8 mouse cellular contexts compared by ENCODE assay signal in the genomic region with DNA sequence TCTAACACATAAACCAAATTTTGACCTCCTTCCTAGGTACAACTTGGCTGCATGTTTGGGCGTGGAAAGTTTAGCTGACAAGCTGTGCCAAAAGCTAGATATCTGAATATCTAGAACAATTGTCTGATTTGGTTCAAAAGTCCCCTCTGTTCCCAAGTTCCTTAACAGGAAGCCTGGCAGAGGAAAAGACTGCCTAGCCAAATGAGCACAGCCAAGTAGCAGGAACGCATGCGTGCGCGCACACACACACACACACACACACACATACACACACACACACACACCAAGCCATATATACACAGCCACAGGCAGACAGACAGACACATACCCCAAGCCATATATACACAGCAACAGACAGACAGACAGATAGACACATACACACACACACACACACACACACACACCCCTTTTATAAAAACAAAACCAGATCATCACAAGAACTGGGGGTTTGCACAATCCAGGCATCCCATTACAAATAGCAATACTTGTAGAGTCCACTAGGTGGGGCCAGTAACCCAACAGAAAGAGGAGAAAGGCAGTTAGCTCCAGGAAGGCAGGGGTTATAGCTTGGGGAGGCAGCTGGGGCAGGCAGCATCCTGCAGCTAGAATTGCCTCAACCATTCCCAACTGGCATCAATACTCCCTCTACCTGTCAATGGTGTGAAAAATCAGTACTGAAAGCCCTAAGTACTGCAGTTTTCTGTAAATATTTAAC.
A peak's percentile ranks its signal among the peaks of the same experiment; 100 is the strongest.
DNase-seq lines count a peak whose midpoint lies in the region; ATAC-seq and TF ChIP-seq lines count a peak whose summit lies in the region.

No protein-coding gene starts in this region.

- no peak overlapping the region for H3K4me3 ChIP-seq in intestine, embryonic 14.5 days (ENCODE audit: low read depth, low read length)
- no peak overlapping the region for H3K4me3 ChIP-seq in intestine, embryonic 16.5 days (ENCODE audit: low read length)
- H3K4me3 ChIP-seq in CH12.LX (replicated peaks in 1 of 3; ENCODE audit: low read depth in 2 of 3, low read length in 2 of 3, poor library complexity in 1 of 3), result no peak overlapping the region
- no peak overlapping the region for H3K4me3 ChIP-seq in midbrain, embryonic 11.5 days (ENCODE audit: low read depth, low read length)

- peaks cover 8% of the 10 kb centered on the region for H3K4me1 ChIP-seq in intestine, embryonic 14.5 days (replicated peaks; ENCODE audit: control insufficient read depth, insufficient read depth, low read length)
- peaks cover 2% of the 10 kb centered on the region; the same call in 1 of the 2 replicates for H3K4me1 ChIP-seq in intestine, embryonic 16.5 days (ENCODE audit: control insufficient read depth, insufficient read depth, low read length)
- peaks cover 6 to 52% of the 10 kb centered on the region in 2 experiments; a peak in 3 of 4 replicates for H3K4me1 ChIP-seq in CH12.LX (ENCODE audit: control insufficient read depth in 1 of 2, insufficient read depth in 2 of 2)
- peaks cover 14% of the 10 kb centered on the region; the same call in 1 of the 2 replicates for H3K4me1 ChIP-seq in midbrain, embryonic 11.5 days (ENCODE audit: control insufficient read depth, insufficient read depth, low read length)

- TF ChIP-seq POLR2A in CH12.LX (IDR thresholded peaks at IDR 0.05; ENCODE audit: low read depth, low read length), result no peak

- H3K9ac ChIP-seq in intestine, embryonic 14.5 days (ENCODE audit: low read length), result no peak overlapping the region
- no peak overlapping the region for H3K9ac ChIP-seq in intestine, embryonic 16.5 days (ENCODE audit: low read depth, low read length)
- H3K9ac ChIP-seq in CH12.LX (ENCODE audit: insufficient read depth, low read depth), result no peak overlapping the region
- H3K9ac ChIP-seq in midbrain, embryonic 11.5 days (ENCODE audit: low read length), result no peak overlapping the region

- H3K9me3 ChIP-seq in intestine, embryonic 14.5 days (ENCODE audit: control insufficient read depth, low read length), result no peaks in the 10 kb centered on the region
- H3K9me3 ChIP-seq in intestine, embryonic 16.5 days (ENCODE audit: control insufficient read depth, low read length), result no peaks in the 10 kb centered on the region
- no peaks in the 10 kb centered on the region for H3K9me3 ChIP-seq in CH12.LX (replicated peaks; ENCODE audit: low read length)
- no peaks in the 10 kb centered on the region for H3K9me3 ChIP-seq in midbrain, embryonic 11.5 days (ENCODE audit: control insufficient read depth, low read length)

- no peak overlapping the region for H3K4me2 ChIP-seq in intestine, embryonic 14.5 days (ENCODE audit: low read length)
- H3K4me2 ChIP-seq in intestine, embryonic 16.5 days (ENCODE audit: low read depth, low read length), result no peak overlapping the region
- H3K4me2 ChIP-seq in CH12.LX (ENCODE audit: insufficient read depth, low read depth, poor library complexity, severe bottlenecking), result no peak overlapping the region
- no peak overlapping the region for H3K4me2 ChIP-seq in midbrain, embryonic 11.5 days

- peak; percentile 84 for TF ChIP-seq RAD21 in CH12.LX (IDR thresholded peaks at IDR 0.05; ENCODE audit: low read depth, low read length)

- WGBS in intestine, embryonic 14.5 days, result 63% methylated on average over 5 of the region's 5 CpGs
- WGBS in intestine, embryonic 16.5 days, result 77% methylated on average over 5 of the region's 5 CpGs
- 88% methylated on average over 5 of the region's 5 CpGs for WGBS in midbrain, embryonic 11.5 days

- dilution Hi-C loops in CH12.LX (cut with MboI; ENCODE audit: extremely low pct_ligation_motif_present, extremely low pct_unique_long_range_greater_than_20kb, low sequenced_read_pairs), result no loop called here

- no peak overlapping the region for H3K27ac ChIP-seq in intestine, embryonic 14.5 days (ENCODE audit: low read depth)
- H3K27ac ChIP-seq in intestine, embryonic 16.5 days (ENCODE audit: low read length), result no peak overlapping the region
- H3K27ac ChIP-seq in CH12.LX (ENCODE audit: insufficient read depth, low read depth), result no peak overlapping the region
- H3K27ac ChIP-seq in midbrain, embryonic 11.5 days (ENCODE audit: low read depth, low read length), result no peak overlapping the region

- ATAC-seq in intestine, embryonic 14.5 days (replicated peaks; ENCODE audit: low FRiP score, low TSS enrichment, low read depth), result no peak; the same call in 1 of the 2 replicates
- ATAC-seq in intestine, embryonic 16.5 days, result no peak
- peak; percentile 57 for ATAC-seq in granulocyte monocyte progenitor cell, adult 5-6 weeks (replicated peaks; ENCODE audit: poor library complexity, severe bottlenecking)
- ATAC-seq in midbrain, embryonic 11.5 days (ENCODE audit: low FRiP score), result 0 out of 2 replicates have a peak, but pooled peaks have one; percentile 27

- no peaks in the 10 kb centered on the region for H3K79me2 ChIP-seq in CH12.LX (replicated peaks; ENCODE audit: control insufficient read depth, extremely low read depth, insufficient read depth, poor library complexity, severe bottlenecking)

- no peak for TF ChIP-seq EP300 in CH12.LX (IDR thresholded peaks at IDR 0.05; ENCODE audit: low read length)

- DNase-seq in intestine, embryonic 14.5 days (ENCODE audit: low spot score), result peak; percentile 69
- peak; percentile 83 for DNase-seq in CH12.LX (ENCODE audit: extremely low read depth)
- peak; percentile 70 for DNase-seq in c-Kit-positive CD71-negative TER-119-negative erythroid progenitor cells, embryonic 14.5 days (ENCODE audit: low read depth)
- DNase-seq in kidney, postnatal 36 days, result peak; percentile 71 to 74
- peak; percentile 93 for DNase-seq in midbrain, embryonic 11.5 days (ENCODE audit: low spot score, missing footprints)
- peak; percentile 82 for DNase-seq in thymus, postnatal 0 days (ENCODE audit: low spot score)

- TF ChIP-seq CTCF in CH12.LX (conservative IDR thresholded peaks at IDR 0.05 in 1 of 2, IDR thresholded peaks at IDR 0.05 in 1 of 2; ENCODE audit: low read depth in 2 of 2, low read length in 2 of 2), result peak; percentile 74 to 93

- H3K27me3 ChIP-seq in intestine, embryonic 14.5 days (replicated peaks; ENCODE audit: control insufficient read depth, insufficient read depth, low read length), result no peaks in the 10 kb centered on the region
- no peaks in the 10 kb centered on the region for H3K27me3 ChIP-seq in intestine, embryonic 16.5 days (replicated peaks; ENCODE audit: control insufficient read depth, insufficient read depth, low read length)
- H3K27me3 ChIP-seq in CH12.LX (replicated peaks), result no peaks in the 10 kb centered on the region
- no peaks in the 10 kb centered on the region for H3K27me3 ChIP-seq in midbrain, embryonic 11.5 days (ENCODE audit: control insufficient read depth, insufficient read depth, low read length)

- no peaks in the 10 kb centered on the region for H3K36me3 ChIP-seq in intestine, embryonic 14.5 days (ENCODE audit: control insufficient read depth, insufficient read depth, low read length)
- H3K36me3 ChIP-seq in intestine, embryonic 16.5 days (ENCODE audit: control insufficient read depth, insufficient read depth, low read length), result no peaks in the 10 kb centered on the region
- peaks cover 0 to 3% of the 10 kb centered on the region in 2 experiments for H3K36me3 ChIP-seq in CH12.LX (replicated peaks in 1 of 2; ENCODE audit: control insufficient read depth in 1 of 2, insufficient read depth in 1 of 2, low read length in 1 of 2)
- no peaks in the 10 kb centered on the region for H3K36me3 ChIP-seq in midbrain, embryonic 11.5 days (ENCODE audit: control insufficient read depth, insufficient read depth, low read length)

- in situ Hi-C loops in CH12.LX (cut with MboI; ENCODE audit: low pct_ligation_motif_present, low pct_unique_long_range_greater_than_20kb, low sequenced_read_pairs), result loop anchor here (10.0 kb wide), 1 partner anchor 252 kb away; no protein-coding TSS in a partner anchor

TF ChIP-seq in CH12.LX, 34 proteins besides CTCF, POLR2A, EP300 and RAD21:
- TF ChIP-seq SMC3 (IDR thresholded peaks at IDR 0.05; ENCODE audit: low read depth, low read length) (peak; percentile 63), NRF1 (IDR thresholded peaks at IDR 0.05; ENCODE audit: low read depth, low read length) (peak; percentile 61), PAX5 (IDR thresholded peaks at IDR 0.05; ENCODE audit: low read length) (no peak)
TF ChIP-seq in CH12.LX: peak in this region for 2.

Comparison
In these comparisons a context has a peak if more than half of its experiments do, and no peak if none do; other contexts are left out.
1. ATAC-seq: peak in granulocyte monocyte progenitor cell, adult 5-6 weeks (single experiment) and midbrain, embryonic 11.5 days (single experiment); none in intestine, embryonic 14.5 days (single experiment) and intestine, embryonic 16.5 days (single experiment).
2. Peak in every context shown above with its lines, with median percentiles within 50 percentile points of each other: DNase-seq.